Mouse (Mus musculus) forebrain, embryonic 10.5 days (tissue): Measurements from ENCODE around the gene Bms1. TPM values are rescaled to one million over a fixed set of nuclear protein-coding genes. Genes with fewer than 3 reads are reported as not detected.

Experiments used
- DNase-seq: peaks from one replicate; pipeline ENCODE4 v3.0.0-alpha.2; 2017; ENCODE audit warnings: low spot score; ENCODE audit errors: extremely low spot score
- H3K27ac ChIP-seq: fragments of 300-500 bp; sonication (generic); 2 replicates; pipeline ENCODE4 v1.5.1; 2016; ENCODE audit warnings: mild to moderate bottlenecking
- H3K27me3 ChIP-seq: fragments of 300-500 bp; sonication (generic); 2 replicates; pipeline ENCODE4 v1.6.1; 2016; ENCODE audit warnings: mild to moderate bottlenecking; ENCODE audit not compliant: poor library complexity, severe bottlenecking
- H3K36me3 ChIP-seq: fragments of 300-500 bp; sonication (generic); replicated peaks from 2 replicates; pipeline ENCODE4 v1.6.1; 2016; ENCODE audit warnings: mild to moderate bottlenecking, moderate library complexity
- H3K4me1 ChIP-seq: fragments of 300-500 bp; sonication (generic); 2 replicates; pipeline ENCODE4 v1.6.1; 2016
- H3K4me3 ChIP-seq: fragments of 300-500 bp; sonication (generic); 2 replicates; pipeline ENCODE4 v1.5.1; 2016; ENCODE audit warnings: mild to moderate bottlenecking, moderate library complexity
- H3K9me3 ChIP-seq: fragments of 300-500 bp; sonication (generic); 2 replicates; pipeline ENCODE4 v1.6.1; 2016; ENCODE audit warnings: mild to moderate bottlenecking, moderate library complexity
- WGBS: fragments of 180-500 bp; shearing (Covaris S2); methylation state at CpG from one replicate; pipeline ENCODE4 v1.1.7; 2016; 5-methylcytosine and 5-hydroxymethylcytosine counted together
- microRNA-seq: library from miRNA; unstranded; fragments of <30 nt; microRNA quantifications from one replicate; pipeline ENCODE4, GENCODE M21; 2017
- polyA plus RNA-seq: library from polyadenylated mRNA; unstranded; fragments of >200 nt; fragmentation: Nextera tagmentation; extraction: Ambion mirVana; gene quantifications from 2 replicates; pipeline ENCODE4 v1.2.1, GENCODE M21; 2016

Gene Bms1
- polyA plus RNA-seq, 1 experiment from 2014 or later: 54.8 TPM

GRCm38 (mm10) chr6:118348186-118348585 is 71.1 kb downstream of the Bms1 start:
- DNase-seq: no peak
- Histone ChIP-seq H3K27ac (no peak overlapping the region), H3K36me3 (no peaks in the 10 kb centered on the region), H3K4me1 (no peaks in the 10 kb centered on the region), H3K27me3 (no peaks in the 10 kb centered on the region), H3K9me3 (no peaks in the 10 kb centered on the region), H3K4me3 (no peak overlapping the region)
- 84% methylated on average over 3 of the region's 3 CpGs for WGBS

DNA sequence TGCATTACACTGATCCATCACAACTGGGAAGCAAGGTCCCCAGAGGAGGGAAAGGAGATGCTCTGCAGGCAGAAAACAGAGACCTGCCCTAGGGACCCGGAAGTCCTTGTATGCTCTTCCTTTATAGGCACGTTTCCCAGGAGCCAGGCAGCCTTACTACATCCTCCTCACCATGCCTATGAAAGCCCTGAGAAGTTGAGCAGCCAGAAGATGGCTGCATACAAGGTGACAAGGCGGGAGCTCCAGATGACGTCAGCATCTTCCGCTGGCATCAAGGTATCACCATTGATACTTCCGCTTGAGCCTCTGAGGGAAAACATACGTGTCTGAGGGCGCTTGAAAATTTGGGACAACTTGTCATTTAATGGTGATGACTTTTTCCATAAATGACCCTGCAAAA is 72.0 kb downstream of the Bms1 start:
- Histone ChIP-seq H3K27ac (no peak overlapping the region), H3K4me1 (no peaks in the 10 kb centered on the region), H3K4me3 (no peak overlapping the region), H3K36me3 (no peaks in the 10 kb centered on the region), H3K27me3 (no peaks in the 10 kb centered on the region), H3K9me3 (no peaks in the 10 kb centered on the region)
- DNase-seq: no peak
- 89% methylated on average over 8 of the region's 8 CpGs for WGBS

DNA sequence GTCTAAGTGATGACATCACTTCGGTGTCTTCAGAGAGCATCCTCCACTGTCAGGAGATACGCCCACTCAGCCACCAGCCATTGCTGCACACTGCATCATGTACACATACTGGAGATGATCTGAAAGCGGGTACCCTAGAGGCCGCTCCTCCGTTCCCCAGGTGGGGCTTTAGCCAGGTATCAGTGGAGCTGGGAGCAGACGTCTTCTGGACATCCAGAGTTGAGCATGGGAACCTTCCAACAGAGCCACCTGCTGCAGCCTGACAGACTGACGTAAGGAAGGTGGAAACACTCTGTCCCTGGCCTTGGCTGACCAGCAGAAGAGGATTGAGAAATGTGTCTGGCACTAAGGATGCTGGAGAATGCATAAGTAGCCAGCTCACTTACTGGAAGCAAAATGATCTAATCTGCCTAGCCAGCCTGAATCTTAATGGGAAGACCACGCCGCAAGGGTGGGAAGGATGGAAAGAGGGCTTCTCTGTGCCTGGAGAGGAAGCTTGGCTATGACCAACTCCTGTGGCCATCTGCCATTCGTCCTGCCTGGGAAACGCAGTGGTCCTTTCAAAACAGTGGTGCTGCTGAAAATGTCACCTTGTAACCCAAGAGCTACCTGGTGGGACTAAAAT is 77.3 kb downstream of the Bms1 start:
- no peak overlapping the region for H3K4me3 ChIP-seq
- no peaks in the 10 kb centered on the region for H3K36me3 ChIP-seq
- 90% methylated on average over 11 of the region's 11 CpGs for WGBS
- H3K9me3 ChIP-seq: no peaks in the 10 kb centered on the region
- no peaks in the 10 kb centered on the region for H3K27me3 ChIP-seq
- no peak overlapping the region for H3K27ac ChIP-seq
- H3K4me1 ChIP-seq: no peaks in the 10 kb centered on the region
- DNase-seq: no peak

GRCm38 (mm10) chr6:118337660-118338059 is 81.6 kb downstream of the Bms1 start:
- Histone ChIP-seq H3K36me3 (no peaks in the 10 kb centered on the region), H3K27me3 (no peaks in the 10 kb centered on the region), H3K9me3 (no peaks in the 10 kb centered on the region), H3K4me1 (no peaks in the 10 kb centered on the region), H3K4me3 (no peak overlapping the region), H3K27ac (no peak overlapping the region)
- WGBS: 81% methylated on average over 5 of the region's 5 CpGs
- DNase-seq: no peak

DNA sequence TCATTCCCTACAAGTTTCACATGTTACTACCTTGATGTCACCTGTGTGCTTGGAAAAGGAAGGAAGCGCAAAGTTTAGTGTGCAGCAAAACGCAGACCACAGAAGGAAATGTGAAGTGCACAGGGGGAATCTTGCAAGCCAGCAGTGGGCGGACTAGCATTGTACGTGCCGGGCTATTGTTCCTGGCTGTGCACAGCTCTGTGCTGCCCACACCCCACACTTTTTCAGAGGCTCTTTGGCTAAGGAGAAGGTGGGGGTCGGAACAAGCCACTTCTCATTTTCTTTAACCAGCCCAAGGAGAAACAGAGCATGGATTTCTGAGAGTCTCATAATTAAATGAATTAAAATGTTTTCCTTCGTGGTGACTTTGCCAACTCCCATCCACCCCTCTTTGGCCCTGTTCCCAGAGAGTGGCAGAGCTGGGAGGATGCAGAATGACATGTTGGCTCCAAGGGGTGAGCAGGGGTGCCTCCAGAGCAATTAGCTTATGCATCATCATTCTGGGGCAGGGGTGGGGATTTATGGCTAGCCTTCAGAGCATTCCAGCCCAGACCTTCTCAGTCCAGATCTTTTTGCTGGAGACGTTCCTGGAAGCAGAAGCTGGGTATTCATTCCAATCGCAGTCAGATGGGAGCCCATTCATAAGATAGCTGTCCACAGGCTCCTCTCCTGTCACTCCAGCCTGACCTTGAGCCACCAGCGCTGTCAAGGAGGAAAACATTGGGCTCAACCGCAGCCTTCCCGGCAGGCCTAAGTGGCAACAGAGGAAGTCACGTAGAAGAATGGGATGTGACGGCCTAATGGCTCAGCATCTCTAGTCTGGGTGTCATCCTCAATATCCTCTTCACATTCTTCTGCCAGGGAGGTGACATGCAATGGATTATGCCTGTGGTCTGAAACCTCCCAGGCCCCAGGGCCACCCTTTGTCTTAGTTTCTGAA is 82.5 kb downstream of the Bms1 start:
- H3K27ac ChIP-seq: no peak overlapping the region
- no peaks in the 10 kb centered on the region for H3K4me1 ChIP-seq
- 82% methylated on average over 14 of the region's 14 CpGs for WGBS

GRCm38 (mm10) chr6:118335934-118336450 is 83.3 kb downstream of the Bms1 start:
- Histone ChIP-seq H3K4me1 (no peaks in the 10 kb centered on the region), H3K9me3 (no peaks in the 10 kb centered on the region), H3K27ac (no peak overlapping the region), H3K27me3 (no peaks in the 10 kb centered on the region), H3K36me3 (no peaks in the 10 kb centered on the region), H3K4me3 (no peak overlapping the region)
- WGBS: 85% methylated on average over 5 of the region's 5 CpGs
- no peak for DNase-seq

More for the DNA sequence above, 82.5 kb downstream of the Bms1 start:
- Histone ChIP-seq H3K36me3 (no peaks in the 10 kb centered on the region), H3K9me3 (no peaks in the 10 kb centered on the region), H3K27me3 (no peaks in the 10 kb centered on the region), H3K4me3 (no peak overlapping the region)
- no peak for DNase-seq

DNA sequence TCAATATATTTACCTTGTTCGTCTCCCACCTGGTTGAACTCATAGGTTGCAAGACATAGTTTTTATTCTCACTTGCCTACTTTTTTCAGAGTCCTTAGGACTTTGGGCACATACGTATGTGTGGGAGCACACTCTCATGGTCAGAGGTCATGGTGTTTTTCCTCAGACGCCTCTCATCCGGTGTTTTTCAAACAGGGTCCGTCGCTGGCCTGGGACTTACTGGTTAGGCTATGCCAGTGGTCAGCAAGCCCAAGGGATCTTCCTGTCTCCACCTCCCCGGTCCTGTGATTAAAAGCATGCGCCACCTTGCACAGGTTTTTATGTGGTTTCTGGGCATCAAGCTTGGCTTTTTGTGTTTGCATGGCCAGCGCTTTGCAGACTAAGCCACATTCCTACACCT is 85.4 kb downstream of the Bms1 start:
- no peaks in the 10 kb centered on the region for H3K4me1 ChIP-seq
- 91% methylated on average over 9 of the region's 9 CpGs for WGBS
- no peaks in the 10 kb centered on the region for H3K27me3 ChIP-seq
- H3K4me3 ChIP-seq: no peak overlapping the region
- no peaks in the 10 kb centered on the region for H3K9me3 ChIP-seq
- no peak overlapping the region for H3K27ac ChIP-seq
- no peak for DNase-seq
- H3K36me3 ChIP-seq: no peaks in the 10 kb centered on the region

Small RNA genes within 50 kb of the gene (microRNA-seq; reads per million reads assigned to microRNA genes)
- gene Gm25953: not detected

Other genes with a start within 250 kb of the Bms1 start
- gene Ret, start 221.8 kb downstream of the Bms1 start, polyA plus RNA-seq: 0.53 and 0.56 TPM in 2 replicates
- gene Zfp248, start 36.1 kb upstream of the Bms1 start, polyA plus RNA-seq: 9.0 and 10.3 TPM in 2 replicates
- gene Zfp9, start 59.8 kb upstream of the Bms1 start, polyA plus RNA-seq: 5.0 and 5.8 TPM in 2 replicates
- gene Ankrd26, start 142.8 kb upstream of the Bms1 start, polyA plus RNA-seq: 19.3 and 20.9 TPM in 2 replicates